In the genomic region with DNA sequence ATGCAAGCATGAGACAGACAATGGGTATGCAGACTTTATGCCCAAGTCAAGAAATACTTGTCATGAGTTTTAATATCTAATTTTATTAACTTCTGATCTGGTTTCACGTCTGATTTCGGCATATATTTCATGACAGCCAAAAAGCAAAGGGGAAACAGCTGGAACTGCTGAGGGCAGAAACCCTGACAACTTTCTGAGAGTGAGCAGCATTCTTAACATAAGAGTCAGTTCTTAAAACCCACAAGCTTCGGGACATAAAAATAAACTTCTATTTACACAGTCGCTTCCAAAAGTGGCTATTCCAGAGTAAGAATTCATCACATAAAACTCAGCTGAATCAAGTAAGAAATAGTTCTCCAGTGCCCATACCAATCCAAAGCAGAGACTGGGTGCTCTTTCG, we compare ENCODE assay signal across 15 mouse cellular contexts.
"Had no signal": no experiment of that assay in that cellular context is flagged by ENCODE, and none has a peak within 500 bp of the region (broad histone marks: within the 10 kb centered on the region; RNA-seq: fewer than 3 reads in every experiment).

No protein-coding gene starts in this region.

- ATAC-seq: midbrain, embryonic 16.5 days had no signal

- H3K27ac ChIP-seq: liver, embryonic 14.5 days; midbrain, embryonic 10.5 days; midbrain, embryonic 12.5 days; neural tube, embryonic 12.5 days; stomach, embryonic 15.5 days; stomach, postnatal 0 days had no signal

- H3K36me3 ChIP-seq: stomach, embryonic 15.5 days had no signal

- H3K4me1 ChIP-seq: stomach, embryonic 15.5 days had no signal

- H3K9me3 ChIP-seq: midbrain, embryonic 12.5 days; stomach, embryonic 15.5 days had no signal

- H3K9ac ChIP-seq: liver, embryonic 14.5 days; lung, embryonic 14.5 days; midbrain, embryonic 12.5 days; neural tube, embryonic 12.5 days; stomach, embryonic 15.5 days had no signal

- H3K4me3 ChIP-seq: midbrain, embryonic 10.5 days; midbrain, embryonic 12.5 days; neural tube, embryonic 12.5 days; stomach, embryonic 15.5 days had no signal

- DNase-seq: lung, adult 18-20 months; lung, embryonic 14.5 days; lung, postnatal 14 days; lung, postnatal 4 days; midbrain, embryonic 14.5 days; right cerebral cortex, postnatal 14 days; thymus, adult 2 months; thymus, postnatal 36 days had no signal

- H3K27me3 ChIP-seq: midbrain, embryonic 12.5 days; neural tube, embryonic 12.5 days; stomach, embryonic 15.5 days had no signal

- H3K4me2 ChIP-seq: lung, embryonic 14.5 days; midbrain, embryonic 12.5 days; neural tube, embryonic 12.5 days; stomach, embryonic 15.5 days had no signal
